Mouse (Mus musculus) right cerebral cortex, adult 2 months (tissue): ENCODE measurements around the gene Myh7b.
"Not testable (repeated sequence)": the region's sequence is repeated elsewhere in the genome, so short reads cannot be mapped to it uniquely, and the experiment has no call there.

Source experiments
- DNase-seq, 2 experiments: peaks; one replicate each; pipeline ENCODE4 v3.0.0; 2021 to 2022; ENCODE audit warnings: low spot score in 2 of 2

Gene Myh7b

DNA sequence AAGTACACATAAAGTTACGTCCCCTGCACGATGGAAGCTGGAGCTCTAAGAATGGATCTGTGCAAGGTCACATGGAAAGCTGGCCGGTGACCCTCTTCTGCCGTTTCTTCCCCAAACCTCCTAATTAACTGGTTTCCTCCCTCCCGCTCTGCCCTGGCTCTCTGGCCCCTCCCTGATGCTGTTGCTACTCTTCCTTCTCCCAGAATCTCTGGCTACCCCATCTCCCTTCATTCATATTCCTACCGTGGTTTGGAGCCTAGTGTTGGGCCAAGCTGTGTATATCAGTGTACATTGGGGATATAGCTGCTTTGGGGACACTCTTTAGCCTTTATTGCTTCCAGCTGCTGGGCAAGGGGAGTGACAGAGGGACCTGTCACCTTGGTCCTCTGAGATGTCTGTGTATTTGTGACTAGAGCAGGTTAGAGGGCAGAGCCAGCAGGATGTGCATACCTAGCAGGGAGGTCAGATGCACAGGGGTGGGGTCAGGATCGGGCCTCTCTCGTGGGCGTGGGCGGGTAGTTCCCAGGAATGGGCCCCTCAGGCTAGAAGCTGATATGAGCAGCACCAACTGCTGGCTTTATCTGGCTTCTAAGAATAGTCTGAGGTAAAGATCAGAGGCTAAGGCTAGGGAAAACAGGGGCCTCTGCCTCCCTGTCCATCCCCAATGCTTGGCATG is 6.3 kb upstream of the Myh7b start:
- no peak for DNase-seq

DNA sequence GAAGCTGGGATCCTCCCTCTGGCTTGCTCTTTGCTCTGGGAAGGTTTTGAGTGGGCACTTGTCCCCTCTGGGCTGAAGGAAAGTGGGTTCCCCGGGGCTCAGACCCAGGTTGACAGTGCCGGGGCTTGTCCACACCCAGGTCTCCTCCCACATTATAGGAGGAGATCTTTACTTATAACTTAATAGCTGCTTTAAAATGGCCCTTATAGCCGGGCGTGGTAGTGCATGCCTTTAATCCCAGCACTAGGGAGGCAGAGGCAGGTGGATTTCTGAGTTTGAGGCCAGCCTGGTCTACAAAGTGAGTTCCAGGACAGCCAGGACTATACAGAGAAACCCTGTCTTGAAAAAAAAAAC is 5.8 kb upstream of the Myh7b start:
- not testable (repeated sequence) for DNase-seq

DNA sequence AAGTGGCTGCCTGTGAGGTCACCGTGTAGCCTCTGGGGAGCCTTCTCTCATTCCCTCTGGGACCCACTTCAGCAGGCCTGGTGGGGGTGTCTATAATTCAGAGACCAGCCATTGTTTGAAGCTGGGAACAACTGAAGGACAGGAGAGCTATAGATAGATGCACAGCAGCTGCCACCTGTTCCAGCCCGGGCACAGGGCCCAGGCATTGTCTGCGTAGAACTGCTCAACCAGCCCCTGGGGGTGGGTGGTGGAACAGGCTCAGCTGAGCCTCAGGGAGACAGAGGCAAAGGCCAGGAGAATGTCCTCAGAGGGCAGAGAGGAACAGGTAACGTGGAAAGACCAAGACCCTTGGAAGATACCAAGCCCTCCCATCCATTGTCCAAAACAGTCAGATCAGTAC is 4.7 kb upstream of the Myh7b start:
- DNase-seq: peak in 1 of 2 experiments; percentile 42

DNA sequence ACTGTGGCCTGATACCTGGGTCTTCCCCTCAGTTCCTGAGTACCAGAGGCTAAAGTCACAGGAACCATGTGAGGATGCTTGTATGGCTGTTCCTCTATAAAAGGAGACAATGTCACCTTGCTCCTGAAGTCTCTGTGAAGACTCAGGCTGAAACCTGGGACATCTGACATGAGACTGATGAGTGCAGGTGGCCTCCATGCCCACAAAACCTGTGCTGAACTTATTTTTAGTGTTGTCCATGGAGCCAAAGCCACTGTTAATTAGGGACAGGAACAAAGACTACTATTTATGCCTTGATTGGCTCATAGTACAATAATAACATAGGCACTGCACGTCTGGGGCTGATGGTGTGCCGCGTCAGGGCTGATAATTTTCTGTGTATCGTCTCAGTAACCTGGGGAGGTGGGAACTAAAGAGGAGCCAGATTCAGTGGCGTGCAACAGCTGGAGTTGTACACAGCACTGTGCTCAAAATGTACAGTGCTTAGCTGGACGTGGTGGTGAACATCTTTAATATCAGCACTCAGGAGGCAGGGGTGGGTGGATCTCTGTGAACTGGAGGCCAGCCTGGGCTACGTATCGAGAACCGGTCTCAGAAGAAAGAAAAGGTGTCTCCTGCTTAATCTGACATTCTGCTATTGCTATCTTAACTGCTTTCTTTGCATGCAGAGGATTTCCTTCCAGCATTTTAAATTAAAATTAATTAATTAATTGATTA is 980 bp downstream of the Myh7b start:
- DNase-seq: no peak

DNA sequence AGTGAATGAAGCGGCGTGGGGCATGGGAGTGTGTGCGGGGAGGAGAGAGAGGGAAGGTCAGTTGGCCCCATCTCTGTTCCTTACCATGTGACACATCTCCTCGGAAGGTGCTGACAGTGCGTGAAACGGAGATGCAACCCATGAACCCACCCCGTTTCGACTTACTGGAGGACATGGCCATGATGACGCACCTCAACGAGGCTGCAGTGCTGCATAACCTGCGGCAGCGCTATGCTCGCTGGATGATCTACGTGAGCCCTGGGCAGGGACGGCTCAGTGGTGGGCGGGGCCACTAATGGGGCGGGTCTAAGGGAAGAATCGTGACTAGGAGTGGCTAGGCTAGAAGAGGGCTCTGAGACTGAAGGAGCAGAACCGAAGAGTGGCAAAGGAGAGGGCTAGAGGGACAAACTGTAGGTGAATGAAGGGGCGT is 2.3 kb downstream of the Myh7b start:
- DNase-seq: no peak

- DNase-seq: no peak
These were observed 2.9 kb downstream of the Myh7b start for GRCm38 (mm10) chr2:155613953-155614352.

DNA sequence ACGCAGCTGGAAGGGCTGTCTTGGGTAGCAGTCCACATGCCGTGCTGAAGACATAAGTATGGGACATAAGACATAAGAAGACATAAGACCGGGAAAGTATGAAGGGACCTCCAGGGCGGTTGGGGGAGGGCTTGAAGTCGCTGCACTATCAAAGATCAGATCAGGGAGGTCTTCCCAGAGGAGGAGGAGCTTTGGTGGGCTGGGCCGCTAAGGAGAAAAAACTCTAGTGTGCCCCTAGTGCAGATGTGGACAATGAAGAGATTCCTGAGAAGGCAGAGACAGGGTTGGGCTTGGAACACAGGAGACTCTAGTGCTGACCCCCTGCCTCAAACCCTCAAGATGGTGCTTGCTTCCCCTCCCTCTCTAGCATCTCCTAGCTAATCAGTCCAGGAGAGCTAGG is 6.0 kb downstream of the Myh7b start:
- DNase-seq: no peak

- DNase-seq: peak; percentile 84 to 94
These were observed 8.8 kb downstream of the Myh7b start for GRCm38 (mm10) chr2:155619817-155620216.

DNA sequence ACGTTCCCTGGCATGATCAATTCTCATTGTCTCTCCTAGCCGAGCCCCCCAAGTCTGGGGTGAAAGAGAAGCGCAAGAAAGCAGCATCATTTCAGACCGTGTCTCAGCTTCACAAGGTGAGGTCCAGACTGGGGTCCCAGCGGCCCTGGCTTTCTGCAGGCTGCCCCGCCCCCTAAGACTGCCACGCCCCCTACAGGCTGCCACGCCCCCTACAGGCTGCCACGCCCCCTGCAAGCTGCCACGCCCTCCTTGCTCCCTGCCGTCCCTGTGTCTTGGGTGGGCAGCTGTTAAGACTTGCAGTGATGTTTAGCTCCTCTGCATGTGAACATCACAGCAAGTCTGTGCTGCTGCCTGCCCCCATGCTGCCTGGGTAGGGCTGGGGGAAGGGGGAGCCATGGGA is 11.6 kb downstream of the Myh7b start:
- no peak for DNase-seq

DNA sequence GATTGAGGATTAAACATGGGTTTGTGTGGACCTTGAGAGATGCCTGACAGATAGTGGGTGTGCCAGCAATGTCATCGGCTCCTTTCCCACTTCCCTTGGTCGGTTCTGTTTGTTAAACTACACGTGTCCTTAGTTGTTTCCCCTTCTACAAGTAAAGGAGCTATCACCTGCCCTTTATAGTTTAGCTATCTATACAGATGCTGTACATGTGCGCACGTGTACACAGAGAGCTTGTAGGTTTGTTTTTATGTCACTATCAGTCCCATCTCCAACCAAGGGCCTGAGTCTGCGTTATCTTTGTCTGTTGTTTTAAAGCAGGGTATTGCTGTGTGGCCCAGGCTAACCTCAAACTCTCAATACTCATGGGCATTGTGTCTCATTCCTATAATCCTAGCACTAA is 13.0 kb downstream of the Myh7b start:
- DNase-seq: no peak

GRCm38 (mm10) chr2:155624730-155625129 is 13.7 kb downstream of the Myh7b start:
- no peak for DNase-seq

GRCm38 (mm10) chr2:155626277-155626676 is 15.3 kb downstream of the Myh7b start:
- no peak for DNase-seq

DNA sequence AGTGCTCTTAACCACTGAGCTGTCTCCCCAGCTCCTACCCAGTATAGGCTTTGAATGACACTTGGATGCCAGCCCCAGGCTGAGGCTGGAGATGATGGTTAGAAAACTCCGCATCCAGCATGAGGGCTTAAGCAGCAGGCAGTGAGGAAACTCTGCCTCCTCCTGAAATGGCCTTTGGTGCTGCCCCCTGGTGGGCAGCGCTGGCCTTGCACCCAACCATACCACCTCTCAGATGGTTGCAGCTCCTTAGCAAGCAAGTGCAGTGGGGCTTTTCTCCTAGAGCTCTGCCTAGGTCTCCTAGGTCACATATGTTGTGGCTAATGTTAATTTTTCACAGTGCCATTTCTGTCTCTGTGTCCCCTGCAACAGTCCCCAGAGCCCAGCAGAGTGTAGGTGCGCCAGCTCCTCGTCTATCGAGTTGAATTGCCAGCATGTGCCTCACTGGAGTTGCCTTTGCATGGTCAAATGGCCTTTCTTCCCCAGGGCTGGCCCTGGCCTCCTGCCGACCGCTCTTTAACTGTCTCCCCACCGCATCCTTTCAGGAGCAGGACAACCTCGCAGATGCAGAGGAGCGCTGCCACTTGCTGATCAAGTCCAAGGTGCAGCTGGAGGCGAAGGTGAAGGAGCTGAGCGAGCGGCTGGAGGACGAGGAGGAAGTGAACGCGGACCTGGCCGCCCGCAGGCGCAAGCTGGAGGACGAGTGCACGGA is 16.2 kb downstream of the Myh7b start:
- peak; percentile 65 to 74 for DNase-seq

DNA sequence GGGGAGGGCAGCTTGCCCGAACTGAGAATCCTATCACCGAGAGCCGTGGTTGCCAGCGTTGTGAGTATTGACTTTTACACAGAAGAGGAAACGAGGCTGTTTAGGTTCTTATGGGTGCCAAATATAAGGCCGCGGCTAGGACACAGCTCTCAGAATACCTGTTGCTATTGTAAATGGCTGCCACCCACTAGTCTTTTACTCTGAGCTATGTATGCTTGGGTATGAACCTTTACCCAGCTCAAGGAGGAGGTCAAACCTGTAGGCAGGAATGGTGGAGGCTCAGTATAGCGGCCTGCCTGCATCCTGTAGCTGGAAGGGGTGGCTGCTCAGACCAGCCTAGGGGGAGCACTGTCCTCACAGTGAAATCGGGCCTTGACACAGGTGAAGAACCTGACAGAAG is 17.1 kb downstream of the Myh7b start:
- DNase-seq: no peak

- DNase-seq: no peak
These were observed 17.5 kb downstream of the Myh7b start for GRCm38 (mm10) chr2:155628519-155628918.

DNA sequence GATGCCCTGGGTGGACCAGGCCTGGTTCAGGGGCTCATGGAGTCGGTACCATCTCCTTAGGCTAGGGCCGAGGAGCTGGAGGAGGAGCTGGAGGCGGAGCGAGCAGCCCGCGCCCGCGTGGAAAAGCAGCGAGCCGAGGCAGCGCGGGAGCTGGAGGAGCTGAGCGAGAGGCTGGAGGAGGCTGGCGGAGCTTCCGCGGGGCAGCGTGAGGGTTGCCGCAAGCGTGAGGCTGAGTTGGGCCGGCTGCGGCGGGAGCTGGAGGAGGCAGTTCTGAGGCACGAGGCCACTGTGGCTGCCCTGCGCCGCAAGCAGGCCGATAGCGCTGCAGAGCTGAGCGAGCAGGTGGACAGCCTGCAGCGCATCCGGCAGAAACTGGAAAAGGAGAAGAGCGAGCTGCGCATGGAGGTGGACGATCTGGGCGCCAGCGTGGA is 18.2 kb downstream of the Myh7b start:
- DNase-seq: peak; percentile 69 to 70

GRCm38 (mm10) chr2:155630153-155630552 is 19.1 kb downstream of the Myh7b start:
- DNase-seq: no peak

DNA sequence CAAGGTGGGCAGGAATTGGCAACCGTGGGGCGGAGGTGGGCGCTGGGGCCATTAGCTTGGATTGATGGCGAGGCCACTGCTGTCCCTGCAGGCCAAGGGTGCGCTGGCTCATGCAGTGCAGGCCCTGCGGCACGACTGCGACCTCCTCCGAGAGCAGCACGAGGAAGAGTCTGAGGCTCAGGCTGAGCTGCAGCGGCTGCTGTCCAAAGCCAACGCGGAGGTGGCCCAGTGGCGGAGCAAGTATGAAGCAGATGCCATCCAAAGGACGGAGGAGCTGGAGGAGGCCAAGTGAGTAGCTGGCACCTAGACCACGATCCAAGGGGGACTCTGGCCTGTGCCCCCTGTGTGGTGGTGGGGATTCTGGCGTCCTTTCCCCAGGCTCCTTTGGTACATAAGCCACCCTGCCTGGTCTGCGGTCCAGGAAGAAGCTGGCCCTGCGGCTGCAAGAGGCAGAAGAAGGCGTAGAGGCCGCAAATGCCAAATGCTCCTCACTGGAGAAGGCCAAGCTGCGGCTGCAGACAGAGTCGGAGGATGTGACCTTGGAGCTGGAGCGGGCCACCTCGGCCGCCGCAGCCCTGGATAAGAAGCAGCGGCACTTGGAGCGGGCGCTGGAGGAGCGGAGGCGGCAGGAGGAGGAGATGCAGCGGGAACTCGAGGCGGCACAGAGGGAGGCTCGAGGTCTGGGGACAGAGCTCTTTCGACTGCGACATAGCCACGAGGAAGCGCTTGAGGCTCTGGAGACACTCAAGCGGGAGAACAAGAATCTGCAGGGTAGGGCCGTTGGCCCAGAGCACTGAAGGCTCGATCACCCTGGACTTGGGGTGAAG is 19.8 kb downstream of the Myh7b start:
- DNase-seq: no peak

DNA sequence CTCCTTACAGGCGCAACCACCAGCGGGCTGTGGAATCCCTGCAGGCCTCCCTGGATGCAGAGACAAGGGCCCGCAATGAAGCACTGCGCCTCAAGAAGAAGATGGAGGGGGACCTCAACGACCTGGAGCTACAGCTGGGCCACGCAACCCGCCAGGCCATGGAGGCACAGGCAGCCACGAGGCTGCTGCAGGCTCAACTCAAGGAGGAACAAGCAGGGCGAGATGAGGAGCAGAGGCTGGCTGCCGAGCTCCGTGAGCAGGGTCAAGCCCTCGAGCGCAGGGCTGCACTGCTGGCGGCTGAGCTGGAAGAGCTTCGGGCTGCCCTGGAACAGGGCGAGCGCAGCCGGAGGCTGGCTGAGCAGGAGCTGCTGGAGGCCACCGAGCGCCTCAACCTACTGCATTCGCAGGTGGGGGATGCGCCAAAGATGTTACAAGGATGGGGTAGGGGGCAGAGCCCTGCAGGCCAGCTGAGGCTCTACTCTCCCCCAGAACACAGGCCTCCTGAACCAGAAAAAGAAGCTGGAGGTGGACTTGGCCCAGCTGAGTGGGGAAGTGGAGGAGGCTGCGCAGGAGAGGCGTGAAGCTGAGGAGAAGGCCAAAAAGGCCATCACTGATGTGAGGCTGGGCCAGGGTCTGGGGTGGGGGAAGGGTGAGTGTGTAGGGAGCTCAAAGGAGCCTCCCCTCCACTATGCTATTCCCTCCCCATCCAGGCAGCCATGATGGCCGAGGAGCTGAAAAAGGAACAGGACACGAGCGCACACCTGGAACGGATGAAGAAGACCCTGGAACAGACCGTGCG is 21.3 kb downstream of the Myh7b start:
- DNase-seq: no peak

DNA sequence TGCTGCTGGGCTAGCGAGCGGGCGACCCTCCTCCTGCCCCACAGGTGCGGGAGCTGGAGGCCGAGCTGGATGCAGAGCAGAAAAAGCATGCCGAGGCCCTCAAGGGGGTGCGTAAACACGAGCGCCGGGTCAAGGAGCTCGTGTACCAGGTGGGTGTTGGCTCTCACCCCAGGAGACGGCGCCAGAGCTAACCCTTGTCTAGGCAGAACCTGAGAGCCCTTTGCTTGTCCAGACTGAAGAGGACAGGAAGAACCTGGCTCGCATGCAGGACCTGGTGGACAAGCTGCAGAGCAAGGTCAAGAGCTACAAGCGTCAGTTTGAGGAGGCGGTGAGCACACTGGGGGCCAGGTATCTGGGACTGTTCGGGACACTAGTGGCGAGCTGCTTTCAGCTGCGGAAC is 22.1 kb downstream of the Myh7b start:
- DNase-seq: no peak

DNA sequence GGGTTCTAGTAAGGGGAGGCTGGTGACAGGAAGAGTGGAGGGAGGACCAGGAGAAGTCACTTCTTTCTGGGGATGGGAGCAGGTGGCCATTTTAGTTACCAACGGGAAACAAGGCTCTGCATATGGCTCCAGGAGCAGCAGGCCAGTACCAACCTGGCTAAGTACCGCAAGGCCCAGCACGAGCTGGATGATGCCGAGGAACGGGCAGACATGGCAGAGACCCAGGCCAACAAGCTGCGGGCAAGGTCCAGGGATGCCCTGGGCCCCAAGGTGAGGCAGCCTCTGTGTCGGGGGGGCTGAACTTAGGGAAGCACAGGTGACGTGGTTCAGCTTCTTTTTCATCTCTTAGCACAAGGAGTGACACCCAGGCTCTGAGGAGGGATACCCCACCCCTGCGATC is 22.7 kb downstream of the Myh7b start:
- DNase-seq: no peak
